Mouse (Mus musculus) heart, postnatal 36 days (tissue): Measurements from ENCODE around the gene Il10rb. TPM values are rescaled to one million over a fixed set of nuclear protein-coding genes. Genes with fewer than 3 reads are reported as not detected.
A peak's percentile ranks its signal among the peaks of the same experiment; 100 is the strongest.
"Not testable (repeated sequence)": the region's sequence is repeated elsewhere in the genome, so short reads cannot be mapped to it uniquely, and the experiment has no call there.

Source experiments
- DNase-seq, 2 experiments: peaks; one replicate each; pipeline ENCODE4 v3.0.0; 2021 to 2022
- intact Hi-C: fragments of 180-260 bp; cut with DNase I; formaldehyde crosslinking; loops from one replicate; pipeline ENCODE4 v1.15.1; 2025
- total RNA-seq, 2 experiments: library from RNA; stranded (reverse); gene quantifications; 2 replicates each; pipeline ENCODE4 v1.2.3; 2021

The Il10rb gene
- total RNA-seq, 2 experiments from 2014 or later = 113 to 116 TPM

DNA sequence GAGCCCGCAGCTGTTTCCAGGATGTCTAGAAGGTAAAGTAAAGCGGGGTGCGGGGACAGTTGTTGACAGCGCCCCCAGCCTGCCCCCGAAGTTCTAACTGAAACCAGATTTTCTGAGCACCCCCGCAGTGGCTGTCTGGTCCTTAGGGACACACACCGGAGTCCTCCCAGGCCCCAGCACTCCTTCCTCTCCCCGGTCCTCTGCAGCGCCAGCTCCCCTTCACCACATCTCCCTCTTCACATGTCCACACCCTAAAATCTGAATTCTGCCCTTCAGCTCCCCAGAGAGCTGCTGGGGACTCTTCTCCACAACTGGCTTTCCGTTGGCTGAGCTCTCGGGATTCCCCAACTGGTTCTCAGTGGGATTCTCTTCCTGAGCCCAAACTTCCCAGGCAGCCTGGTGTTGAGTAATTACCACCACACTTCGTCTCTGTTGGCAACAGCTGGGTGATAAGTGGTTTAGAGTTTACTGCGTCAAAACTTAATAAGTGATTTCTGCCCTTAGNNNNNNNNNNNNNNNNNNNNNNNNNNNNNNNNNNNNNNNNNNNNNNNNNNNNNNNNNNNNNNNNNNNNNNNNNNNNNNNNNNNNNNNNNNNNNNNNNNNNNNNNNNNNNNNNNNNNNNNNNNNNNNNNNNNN lies 739 bp downstream of the Il10rb start:
- intact Hi-C loops = loop anchor here (2.0 to 5.0 kb wide), 4 partner anchors 34 to 81 kb away; partner anchors contain the start of genes Ifnar1 and Ifnar2
- DNase-seq = peak in 1 of 2 experiments; percentile 64

DNA sequence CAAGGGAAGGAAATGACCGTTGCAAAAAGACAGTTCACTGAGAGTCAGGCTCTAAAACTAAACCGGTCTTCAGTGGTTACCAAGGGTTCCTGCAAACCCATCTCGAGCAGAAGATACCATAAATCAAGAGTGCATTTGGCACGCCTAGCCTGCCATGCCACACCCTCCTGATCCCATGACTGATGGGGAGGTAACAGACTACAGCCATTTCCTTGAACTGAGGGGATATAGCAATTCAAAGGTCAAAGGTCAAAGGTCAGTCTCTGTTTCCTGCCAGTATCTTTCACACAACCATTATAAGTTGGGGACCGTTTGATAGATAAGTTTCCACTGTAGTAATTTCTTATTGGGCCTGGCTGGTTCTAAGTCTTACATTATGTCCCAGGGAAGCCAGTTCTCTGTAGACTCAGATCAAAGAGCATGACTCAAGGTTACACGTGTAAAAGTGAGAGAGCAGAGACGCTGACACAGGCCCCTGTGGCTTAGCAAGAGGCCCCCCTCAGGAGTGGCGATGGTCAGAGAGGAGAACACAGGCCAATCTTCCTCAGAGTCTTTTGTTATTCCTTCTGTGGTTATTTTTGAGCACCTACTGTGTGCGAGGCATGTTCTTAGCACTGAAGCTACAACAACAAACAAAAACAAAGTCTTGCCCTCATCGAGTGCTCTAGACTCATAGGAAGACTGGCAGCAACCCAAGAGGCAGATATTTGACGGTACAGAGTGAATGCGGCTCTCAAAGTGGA lies 7.3 kb downstream of the Il10rb start:
- intact Hi-C loops = no loop called here
- no peak for DNase-seq

DNA sequence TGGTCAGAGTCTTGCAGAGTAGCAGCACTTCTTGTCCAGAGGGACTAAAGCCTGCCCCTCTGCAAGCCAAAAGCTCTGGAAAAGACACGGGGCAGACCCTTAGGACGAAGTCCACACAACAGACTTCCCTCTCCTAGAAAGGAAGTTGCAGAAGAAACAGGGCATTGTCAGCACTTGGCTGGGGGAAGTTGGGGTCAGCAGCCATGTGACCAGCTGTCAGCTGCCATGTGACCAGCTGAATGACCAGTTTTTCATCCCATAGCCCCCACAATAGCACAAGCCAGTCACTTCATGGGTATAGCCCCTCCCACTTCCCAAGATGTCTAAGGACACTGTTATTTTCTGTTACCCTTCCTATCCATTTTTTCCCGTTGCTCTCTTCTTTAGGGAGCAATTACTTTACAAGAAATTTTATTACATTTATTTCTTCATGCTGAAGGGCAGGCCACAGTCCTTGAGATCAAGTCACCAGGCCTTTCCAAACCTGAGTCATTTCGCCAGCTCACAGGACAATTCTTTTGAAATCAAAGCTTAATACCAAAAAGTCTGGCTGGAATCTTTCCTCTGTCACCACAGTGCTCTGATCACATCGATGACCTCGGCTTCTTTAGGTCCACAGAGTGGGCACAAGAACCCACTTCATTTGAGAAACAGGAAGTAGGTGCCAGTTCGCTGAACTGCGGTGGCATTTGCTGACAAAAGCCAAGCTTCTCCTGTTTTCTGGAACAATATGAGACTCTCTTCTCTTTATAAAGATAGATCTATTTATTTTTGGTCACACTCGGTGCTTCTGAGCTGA lies 9.6 kb downstream of the Il10rb start:
- no peak for DNase-seq
- intact Hi-C loops = no loop called here

DNA sequence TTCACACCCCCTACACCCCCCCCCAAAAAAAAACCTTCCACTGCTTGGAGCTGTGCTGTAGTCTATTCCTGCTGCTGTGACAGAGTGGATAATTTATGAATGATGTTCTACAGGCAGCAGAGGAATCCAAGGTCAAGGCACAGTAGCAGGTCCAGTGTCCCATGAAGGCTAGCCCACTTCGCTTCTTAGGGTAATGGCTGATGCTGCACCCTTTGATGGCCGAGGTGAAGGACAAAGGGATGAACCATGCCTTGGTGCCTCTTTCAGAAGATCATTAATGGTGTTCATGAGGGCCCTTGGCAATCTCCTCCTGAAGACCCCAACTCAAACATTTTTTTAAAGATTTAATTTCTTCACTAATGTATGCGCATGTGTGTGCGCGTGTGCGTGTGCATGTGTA lies 10.4 kb downstream of the Il10rb start:
- no peak for DNase-seq
- intact Hi-C loops = no loop called here

DNA sequence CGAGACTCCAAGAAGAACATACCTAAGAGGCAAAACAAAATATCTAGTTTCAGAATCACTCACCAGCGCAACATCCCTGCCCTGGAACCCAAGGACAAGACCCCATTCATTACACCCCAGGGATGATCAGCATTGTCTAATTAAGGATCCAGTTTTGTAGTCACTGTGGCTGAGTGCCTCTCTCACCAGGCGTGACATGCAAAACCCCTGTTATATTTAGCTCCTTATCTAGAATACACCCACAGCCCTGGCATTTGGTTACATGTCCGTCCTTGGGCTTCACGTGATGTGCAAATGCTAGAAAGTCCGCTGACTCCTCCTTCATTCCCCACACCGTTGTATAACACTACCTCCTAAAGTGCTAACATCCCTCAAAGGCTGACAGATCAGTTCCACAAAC lies 11.0 kb downstream of the Il10rb start:
- no peak for DNase-seq
- intact Hi-C loops = no loop called here

DNA sequence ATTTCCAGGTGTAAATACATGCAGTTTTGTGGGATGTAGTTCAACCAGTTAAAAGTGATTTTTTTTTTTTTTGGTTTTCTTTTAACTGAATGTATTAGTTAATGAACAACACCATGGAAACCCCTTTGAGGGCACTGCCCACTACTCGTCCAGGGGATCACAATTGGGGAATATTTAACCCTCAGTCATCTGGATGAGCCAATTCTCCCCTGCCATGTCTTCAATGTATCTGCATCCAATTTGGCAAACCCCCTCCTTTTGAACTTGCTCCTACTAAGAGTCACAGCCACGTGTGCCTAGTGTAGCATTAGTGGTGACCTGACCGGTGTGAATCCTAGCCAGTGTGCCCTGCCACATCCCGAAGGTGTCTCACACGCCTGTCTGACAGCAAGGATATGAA lies 12.6 kb downstream of the Il10rb start:
- no peak for DNase-seq
- intact Hi-C loops = no loop called here

DNA sequence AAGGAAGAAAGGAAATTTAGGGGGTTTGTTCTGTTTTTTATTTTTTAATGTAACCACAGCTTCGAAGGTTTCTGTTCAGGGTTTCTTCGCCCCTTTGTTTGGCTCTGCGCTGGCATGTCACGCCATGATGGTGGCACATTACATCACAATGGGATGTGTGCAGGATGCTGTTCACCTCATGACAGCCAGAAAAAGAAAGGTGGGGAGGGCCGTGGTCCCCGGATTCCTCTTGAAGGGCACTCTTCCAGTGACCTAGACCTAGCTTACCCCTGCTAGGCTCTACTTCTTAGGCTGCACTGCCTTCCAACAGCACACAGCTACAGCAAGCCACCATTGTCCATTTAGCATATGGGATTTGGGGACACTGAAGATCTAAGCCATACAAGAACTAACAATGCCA lies 19.9 kb downstream of the Il10rb start:
- intact Hi-C loops = no loop called here
- DNase-seq = no peak

DNA sequence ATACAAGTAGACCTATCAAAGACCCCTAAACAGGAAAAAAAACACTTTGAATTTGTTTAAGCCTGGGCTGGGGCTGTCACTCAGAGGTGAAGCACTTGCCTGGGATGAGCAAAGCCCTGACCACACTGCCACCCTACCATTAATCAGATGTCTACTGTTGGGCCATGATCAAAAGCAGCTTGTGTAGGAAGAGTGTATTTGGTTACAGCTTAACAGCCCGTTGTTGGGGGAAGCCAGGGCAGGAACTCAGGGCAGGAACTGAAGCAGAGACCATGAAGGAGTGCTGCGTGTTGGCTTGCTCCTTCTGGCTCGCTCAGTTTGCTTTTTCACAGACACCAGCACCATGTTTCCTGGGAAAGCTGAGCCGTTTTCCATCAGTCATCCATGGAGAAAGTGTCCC lies 20.6 kb downstream of the Il10rb start:
- intact Hi-C loops = no loop called here
- DNase-seq = no peak

DNA sequence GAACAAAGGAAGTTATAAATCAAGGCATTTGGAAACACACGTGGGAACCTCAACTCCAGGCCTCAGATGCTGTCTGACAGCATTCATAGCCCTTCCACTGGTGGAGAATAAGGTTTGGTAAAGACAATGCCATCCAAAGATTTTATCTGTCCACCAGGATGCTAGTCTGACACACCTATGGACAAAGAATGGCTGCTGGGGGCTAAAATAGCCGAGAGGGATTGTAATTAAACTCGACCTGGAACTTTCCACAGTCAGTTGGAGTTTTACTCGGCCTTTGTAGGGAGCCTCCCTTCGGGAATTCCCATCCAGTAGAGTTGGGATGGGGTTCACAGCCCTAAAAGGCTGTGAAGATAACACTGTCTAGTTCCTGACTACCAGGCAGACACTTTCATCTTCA lies 21.5 kb downstream of the Il10rb start:
- intact Hi-C loops = no loop called here
- DNase-seq = no peak

DNA sequence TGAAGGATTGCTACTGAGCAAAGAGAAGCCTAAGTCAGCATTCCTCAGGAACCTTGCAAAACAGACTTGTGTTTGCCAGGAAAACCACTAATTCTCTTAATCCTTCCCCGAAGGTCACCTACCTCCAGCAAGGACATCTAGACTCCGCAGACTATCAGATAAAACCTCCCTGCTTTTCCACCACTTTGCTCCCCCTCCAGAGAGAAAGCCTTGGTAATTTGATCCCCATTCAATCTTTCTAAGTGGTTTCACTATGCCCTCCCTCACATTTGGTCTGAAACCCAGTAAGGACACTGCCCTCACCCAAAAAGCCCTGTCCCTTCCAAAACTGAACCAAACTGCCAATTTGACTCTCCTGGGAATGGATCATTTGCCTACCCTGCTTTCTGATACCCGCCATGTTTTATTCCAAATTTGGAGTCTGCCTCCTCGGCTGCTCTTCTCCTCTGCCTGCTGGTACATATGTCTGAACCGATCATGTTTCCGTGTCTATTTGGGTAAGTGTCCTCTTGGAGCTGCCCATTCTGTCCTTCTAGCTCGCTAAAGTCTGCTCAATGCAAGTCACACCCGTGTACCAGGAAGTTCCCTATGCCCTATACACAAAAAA lies 22.4 kb downstream of the Il10rb start:
- intact Hi-C loops = no loop called here
- DNase-seq = no peak

DNA sequence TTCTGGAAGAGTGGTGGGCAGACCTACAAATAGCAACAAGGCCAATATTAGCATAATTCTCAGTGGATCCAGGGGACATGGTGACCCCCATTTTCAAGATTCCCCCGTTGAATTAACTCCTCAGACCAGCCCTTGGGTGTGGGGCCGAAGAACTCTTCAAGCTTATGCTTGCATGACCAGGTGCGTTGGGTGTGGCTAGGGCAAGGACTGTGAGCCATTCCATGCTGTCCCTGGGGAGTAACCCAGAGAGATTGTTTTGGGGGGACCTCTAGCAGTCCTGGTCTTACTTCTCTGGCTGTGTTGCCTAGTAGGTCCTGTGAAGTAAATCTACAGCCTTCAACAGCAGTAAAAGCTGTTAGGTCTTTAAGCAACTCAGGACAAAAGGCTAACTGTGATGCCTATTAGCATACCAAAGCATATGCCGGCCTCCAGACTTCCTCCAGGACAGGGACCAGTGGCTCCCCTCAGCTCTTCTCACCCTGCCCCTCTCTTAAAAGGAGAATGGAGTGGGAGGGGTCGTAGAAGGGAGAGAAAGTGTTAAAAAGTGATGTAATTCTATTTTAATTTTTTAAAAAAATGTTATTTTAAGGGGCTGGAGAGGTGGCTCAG lies 26.9 kb downstream of the Il10rb start:
- intact Hi-C loops = no loop called here
- DNase-seq = no peak

DNA sequence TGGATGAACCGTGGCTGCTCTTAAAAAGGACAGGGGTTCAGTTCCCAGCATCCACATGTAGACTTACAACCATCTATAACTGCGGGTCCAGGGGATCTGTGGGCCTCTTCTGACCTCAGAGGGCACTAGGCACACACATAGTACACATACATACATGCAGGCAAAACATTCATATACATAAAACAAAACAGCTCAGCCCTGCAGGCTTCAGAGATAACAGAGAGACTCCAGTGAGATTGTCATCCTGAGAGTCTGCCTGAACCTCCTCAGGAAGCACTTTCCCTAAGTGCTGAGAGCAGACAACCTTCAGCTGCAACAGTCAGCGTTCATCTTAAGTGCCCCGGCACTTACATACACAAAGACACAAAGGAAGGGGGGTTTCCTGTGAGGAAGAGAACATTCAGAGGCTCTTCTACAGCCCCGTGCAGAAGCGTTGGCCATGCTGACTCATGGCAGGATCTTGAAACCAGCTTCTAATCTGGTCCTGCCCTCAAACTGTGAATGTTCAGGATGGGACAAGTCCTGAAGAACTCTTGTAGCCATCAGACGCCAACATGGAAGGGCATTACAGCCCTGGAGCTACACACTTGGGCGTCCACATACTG lies 27.5 kb downstream of the Il10rb start:
- no peak for DNase-seq
- intact Hi-C loops = no loop called here

DNA sequence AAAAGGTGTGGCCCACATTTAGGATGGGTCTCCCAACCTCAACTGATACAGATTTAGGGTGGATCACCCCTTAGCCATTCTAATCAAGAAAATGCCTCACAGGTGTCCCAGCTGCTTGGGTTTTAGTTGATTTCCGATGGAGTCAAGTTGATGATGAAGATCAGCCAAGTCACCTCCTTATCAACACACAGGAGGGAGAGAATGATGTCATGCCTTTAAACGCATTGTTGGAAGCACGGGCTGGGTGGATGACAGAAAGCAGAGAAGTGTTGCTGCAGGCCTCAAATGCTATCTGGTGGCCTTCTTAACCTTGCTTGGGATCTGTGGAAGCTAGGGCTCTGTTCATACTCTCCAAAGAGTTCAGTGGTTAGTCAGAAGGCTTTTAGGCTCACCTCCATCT lies 28.2 kb downstream of the Il10rb start:
- intact Hi-C loops = no loop called here
- no peak for DNase-seq

DNA sequence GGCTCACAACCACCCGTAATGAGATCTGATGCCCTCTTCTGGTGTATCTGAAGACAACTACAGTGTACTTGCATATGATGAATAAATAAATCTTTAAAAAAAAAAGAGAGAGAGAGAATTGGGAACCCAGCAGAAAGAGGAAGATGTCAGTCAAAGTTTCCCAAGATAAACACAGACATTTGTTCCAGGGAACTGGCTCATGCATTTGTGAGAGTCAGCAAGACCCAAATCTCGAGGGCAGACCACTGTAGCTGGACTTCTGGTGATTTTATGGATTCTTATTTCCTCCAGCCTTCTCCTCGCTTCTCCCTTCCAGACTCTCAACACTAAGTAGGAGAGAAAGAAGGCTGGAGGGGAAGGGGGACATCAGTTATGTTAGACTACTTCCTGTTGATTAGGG lies 32.1 kb downstream of the Il10rb start:
- no peak for DNase-seq
- intact Hi-C loops = no loop called here

DNA sequence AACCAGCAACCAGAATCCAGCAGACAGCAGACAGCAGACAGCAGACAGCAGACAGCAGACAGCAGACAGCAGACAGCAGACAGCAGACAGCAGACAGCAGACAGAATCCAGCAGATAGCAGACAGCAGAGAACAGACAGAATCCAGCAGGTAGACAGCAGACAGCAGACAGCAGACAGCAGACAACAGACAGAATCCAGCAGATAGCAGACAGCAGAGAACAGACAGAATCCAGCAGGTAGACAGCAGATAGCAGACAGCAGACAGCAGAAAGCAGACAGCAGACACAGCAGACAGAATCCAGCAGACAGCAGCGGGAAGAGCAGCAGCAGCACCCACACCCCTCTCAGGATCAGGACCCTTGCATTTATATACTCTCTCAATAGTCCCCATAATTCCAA lies 32.6 kb downstream of the Il10rb start:
- intact Hi-C loops = not testable (repeated sequence)

DNA sequence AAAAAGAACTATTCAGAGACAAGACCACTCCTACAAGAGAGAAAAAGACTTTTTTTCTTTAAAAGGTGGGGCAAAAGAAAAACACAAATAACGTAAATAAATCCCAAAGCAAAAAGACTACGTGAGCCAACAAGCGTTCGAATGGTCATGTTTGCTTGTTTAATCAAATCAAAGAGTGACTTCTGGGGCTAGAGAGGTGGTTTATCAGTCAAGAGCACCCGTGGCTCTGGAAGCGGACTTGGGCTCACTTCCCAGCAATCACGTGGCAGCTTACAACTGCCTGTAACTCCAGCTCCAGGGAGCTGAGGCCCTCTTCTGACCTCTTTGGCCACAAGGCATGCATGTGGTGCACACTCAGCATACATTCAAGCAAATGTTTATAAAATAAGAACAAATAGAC lies 35.4 kb downstream of the Il10rb start:
- intact Hi-C loops = loop anchor here (2.0 kb wide), 1 partner anchor 35 kb away; the partner anchor contains the start of gene Il10rb
- DNase-seq = peak; percentile 71 to 78

More for the DNA sequence above, 32.6 kb downstream of the Il10rb start:
- not testable (repeated sequence) for DNase-seq

DNA sequence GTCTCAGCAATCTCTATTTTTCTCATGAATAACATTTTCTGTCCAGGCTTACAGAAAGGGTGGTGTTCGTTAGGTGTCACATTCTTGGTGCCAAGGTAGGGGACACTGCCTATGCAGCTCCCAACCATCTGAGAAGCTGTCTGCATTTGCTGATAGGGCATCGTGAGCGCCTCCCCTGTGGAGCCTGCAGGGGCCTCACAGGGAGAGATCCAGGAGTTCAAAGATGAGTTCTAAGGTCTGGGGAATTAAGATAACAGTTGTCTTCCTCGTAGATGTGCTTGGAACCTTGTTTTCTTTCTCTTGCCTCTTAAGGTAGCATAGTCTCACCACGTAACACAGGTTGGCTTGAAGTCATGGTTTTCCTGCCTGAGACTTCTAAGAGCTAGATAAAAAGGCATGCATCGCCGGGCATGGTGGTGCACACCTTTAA lies 35.9 kb downstream of the Il10rb start:
- intact Hi-C loops = loop anchor here (1.0 to 2.0 kb wide), 2 partner anchors 35 to 83 kb away; partner anchors contain the start of gene Il10rb
- no peak for DNase-seq

DNA sequence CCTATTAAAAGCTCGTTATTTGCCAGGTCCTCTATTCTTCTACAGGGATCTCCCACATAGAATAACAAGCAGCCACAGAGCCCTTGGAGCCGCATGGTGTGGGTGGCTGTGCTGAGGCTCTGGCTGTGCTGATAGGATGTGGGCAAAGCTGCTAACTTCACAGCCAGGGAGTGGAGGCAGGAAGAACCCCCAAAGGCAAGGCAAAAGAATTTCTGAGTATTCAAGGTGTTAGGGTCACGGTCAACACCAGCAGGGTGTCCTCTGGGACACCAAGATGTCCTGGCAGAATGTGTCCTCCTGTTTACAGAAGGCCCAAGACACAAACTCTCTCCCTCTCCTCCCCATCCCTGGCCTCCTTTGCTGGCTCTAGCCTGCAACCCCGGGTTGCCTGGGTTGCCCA lies 36.5 kb downstream of the Il10rb start:
- intact Hi-C loops = loop anchor here (1.0 kb wide), 1 partner anchor 83 kb away; no protein-coding TSS in a partner anchor
- DNase-seq = no peak

DNA sequence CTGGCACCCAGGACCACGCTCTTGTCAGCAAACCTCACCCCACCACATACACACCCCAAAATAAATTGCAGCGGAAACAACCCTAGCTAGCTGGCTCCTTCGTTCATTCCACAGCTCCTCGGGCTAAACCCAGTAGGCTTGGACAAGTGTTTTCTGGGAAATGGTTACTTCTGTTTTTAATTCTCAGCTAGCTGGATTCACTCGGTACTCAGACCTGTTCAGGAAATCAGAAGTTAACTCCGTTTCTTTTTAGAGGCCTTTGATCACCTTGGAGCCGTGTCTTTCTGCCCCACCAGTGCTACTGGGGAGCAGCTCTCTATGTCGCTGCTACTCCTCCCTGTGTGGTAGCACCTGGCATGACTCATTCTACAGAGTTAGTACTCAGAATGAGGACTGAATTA lies 37.2 kb downstream of the Il10rb start:
- DNase-seq = no peak
- intact Hi-C loops = no loop called here

DNA sequence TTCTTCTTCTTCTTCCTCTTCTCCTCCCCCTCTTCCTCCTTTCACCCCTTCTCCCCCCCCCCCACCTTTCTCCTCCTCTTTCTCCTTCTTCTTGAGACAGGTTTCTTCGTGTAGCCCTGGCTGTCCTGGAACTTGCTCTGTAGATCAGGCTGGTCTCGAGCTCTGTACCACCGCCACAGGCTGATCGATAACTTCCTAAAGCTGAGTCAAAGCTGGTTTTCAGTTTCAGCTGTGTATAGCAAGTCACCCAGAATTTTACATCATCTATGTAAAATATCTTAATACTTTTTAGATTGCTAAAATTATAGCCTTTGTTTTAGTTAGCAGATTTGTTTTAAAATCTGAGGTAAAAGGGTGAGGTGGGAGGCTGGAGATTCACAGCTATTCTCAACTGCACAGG lies 38.9 kb downstream of the Il10rb start:
- intact Hi-C loops = no loop called here

More for the DNA sequence above, 38.9 kb downstream of the Il10rb start:
- DNase-seq = no peak
